20 mouse cellular contexts compared by ENCODE assay signal in genomic region chr6:25463011-25463410, GRCm38 (mm10).
A peak's percentile ranks its signal among the peaks of the same experiment; 100 is the strongest.
DNase-seq lines count a peak whose midpoint lies in the region; TF ChIP-seq lines count a peak whose summit lies in the region.
"Had no signal": no experiment of that assay in that cellular context is flagged by ENCODE, and none has a peak within 500 bp of the region (broad histone marks: within the 10 kb centered on the region; RNA-seq: fewer than 3 reads in every experiment).

No protein-coding gene starts in this region.

- TF ChIP-seq CTCF in layer of hippocampus, adult 2 months (conservative IDR thresholded peaks at IDR 0.05): no peak

- DNase-seq in layer of hippocampus, adult 2 months (ENCODE audit: low spot score in 2 of 2): no peak
- no peak for DNase-seq in layer of hippocampus, adult 9-10 months (ENCODE audit: low spot score)
- DNase-seq in left cerebral cortex, adult 11 months (ENCODE audit: low spot score): peak; percentile 14
- DNase-seq in left cerebral cortex, postnatal 25 days (ENCODE audit: low spot score in 2 of 2): no peak
- DNase-seq in Muller cell, postnatal 12 days (ENCODE audit: inconsistent ontology term): peak; percentile 83
- peak; percentile 62 for DNase-seq in brain, adult 2 months (ENCODE audit: low read depth, low spot score)
- DNase-seq in adrenal gland, postnatal 14 days: no peak
- DNase-seq in spleen, postnatal 36 days (ENCODE audit: low spot score in 2 of 2): no peak
- DNase-seq: adrenal gland, adult 8-10 months; adrenal gland, postnatal 25 days; cerebellum, adult 11-12 months; cerebellum, adult 2 months; cerebellum, adult 9-10 months; cerebellum, postnatal 10 days; cerebellum, postnatal 25 days; forebrain, postnatal 0 days had no signal

- peak overlapping the region; percentile 72 for H3K27ac ChIP-seq in layer of hippocampus, adult 2 months
- H3K27ac ChIP-seq: embryonic facial prominence, embryonic 10.5 days; embryonic facial prominence, embryonic 12.5 days; forebrain, embryonic 13.5 days; forebrain, embryonic 15.5 days had no signal

- intact Hi-C loops in left cerebral cortex, postnatal 25 days (cut with DNase I): no loop called here

- no peak overlapping the region for H3K4me3 ChIP-seq in layer of hippocampus, adult 2 months
- H3K4me3 ChIP-seq: embryonic facial prominence, embryonic 10.5 days; embryonic facial prominence, embryonic 12.5 days; forebrain, embryonic 13.5 days; forebrain, embryonic 15.5 days had no signal

Comparison
In these comparisons a context has a peak if more than half of its experiments do, and no peak if none do; other contexts are left out.
1. DNase-seq: peak in left cerebral cortex, adult 11 months (single experiment), Muller cell, postnatal 12 days (single experiment) and brain, adult 2 months (single experiment); none in layer of hippocampus, adult 2 months (0 of 2), layer of hippocampus, adult 9-10 months (single experiment), left cerebral cortex, postnatal 25 days (0 of 2), adrenal gland, postnatal 14 days (single experiment) and spleen, postnatal 36 days (0 of 2).